Mouse (Mus musculus) hindbrain, embryonic 16.5 days (tissue): ENCODE results near the gene Ndufb5. TPM values are rescaled to one million over a fixed set of nuclear protein-coding genes. Genes with fewer than 3 reads are reported as not detected.
A peak's percentile ranks its signal among the peaks of the same experiment; 100 is the strongest.

Experiments
- ATAC-seq: fragments of 200-750 bp; cut with Nextera tagmentation; 2 replicates; pipeline ENCODE4 v1.8.0; 2017; ENCODE audit warnings: moderate TSS enrichment, moderate library complexity
- H3K27ac ChIP-seq: fragments of 300-500 bp; sonication (generic); 2 replicates; pipeline ENCODE4 v1.5.1; 2014; ENCODE audit warnings: low read depth, mild to moderate bottlenecking, control low read depth, low read length, moderate library complexity
- H3K27me3 ChIP-seq: fragments of 300-500 bp; sonication (generic); replicated peaks from 2 replicates; pipeline ENCODE4 v1.6.1; 2014; ENCODE audit warnings: low read length; ENCODE audit not compliant: control insufficient read depth, insufficient read depth
- H3K36me3 ChIP-seq: fragments of 300-500 bp; sonication (generic); 2 replicates; pipeline ENCODE4 v1.6.1; 2014; ENCODE audit warnings: mild to moderate bottlenecking, low read length, moderate library complexity, mixed read lengths; ENCODE audit not compliant: control insufficient read depth, insufficient read depth
- H3K4me1 ChIP-seq: fragments of 300-500 bp; sonication (generic); 2 replicates; pipeline ENCODE4 v1.6.1; 2014; ENCODE audit warnings: low read depth, low read length; ENCODE audit not compliant: control insufficient read depth, insufficient read depth
- H3K4me2 ChIP-seq: fragments of 300-500 bp; sonication (generic); 2 replicates; pipeline ENCODE4 v1.6.1; 2014; ENCODE audit warnings: mild to moderate bottlenecking, low read length, control low read depth, moderate library complexity
- H3K4me3 ChIP-seq: fragments of 300-500 bp; sonication (generic); 2 replicates; pipeline ENCODE4 v1.5.1; 2014; ENCODE audit warnings: mild to moderate bottlenecking, low read length, control low read depth, moderate library complexity
- H3K9ac ChIP-seq: fragments of 300-500 bp; sonication (generic); 2 replicates; pipeline ENCODE4 v1.6.1; 2014; ENCODE audit warnings: low read depth, mild to moderate bottlenecking, control low read depth, low read length, moderate library complexity
- H3K9me3 ChIP-seq: fragments of 300-500 bp; sonication (generic); 2 replicates; pipeline ENCODE4 v1.6.1; 2014; ENCODE audit warnings: mild to moderate bottlenecking, low read length, moderate library complexity; ENCODE audit not compliant: control insufficient read depth
- WGBS: fragments of 180-500 bp; shearing (Covaris S2); extraction: QIAGEN DNeasy Blood & Tissue Kit; methylation state at CpG from one replicate; pipeline ENCODE4 v1.1.7; 2014; 5-methylcytosine and 5-hydroxymethylcytosine counted together
- polyA plus RNA-seq: library from polyadenylated mRNA; unstranded; fragments of >200 nt; fragmentation: Nextera tagmentation; extraction: Ambion mirVana; gene quantifications from 2 replicates; pipeline ENCODE4 v1.2.1, GENCODE M21; 2015

Ndufb5 gene
- 326 and 353 TPM in 2 replicates for polyA plus RNA-seq

- Histone ChIP-seq H3K9me3 (no peaks in the 10 kb centered on the region), H3K4me2 (peak within 1 kb of the TSS; percentile 69), H3K4me1 (peaks cover 17% of the 10 kb centered on the region), H3K36me3 (peaks cover 17% of the 10 kb centered on the region), H3K9ac (peak within 1 kb of the TSS; percentile 85), H3K27ac (peak within 1 kb of the TSS; percentile 92), H3K4me3 (peak within 1 kb of the TSS; percentile 82), H3K27me3 (no peaks in the 10 kb centered on the region)
- peak; percentile 99 for ATAC-seq
- WGBS, result under 1% methylated on average over 62 of the region's 62 CpGs
Observed at GRCm38 (mm10) chr3:32736244-32737171, at the start of gene Ndufb5. TSS of gene Ndufb5 (plus strand) at chr3:32736990.

- no peak overlapping the region for H3K4me3 ChIP-seq
- H3K9me3 ChIP-seq, result no peaks in the 10 kb centered on the region
- H3K4me1 ChIP-seq, result no peaks in the 10 kb centered on the region
- no peak overlapping the region for H3K4me2 ChIP-seq
- H3K36me3 ChIP-seq, result no peaks in the 10 kb centered on the region
- no peaks in the 10 kb centered on the region for H3K27me3 ChIP-seq
- WGBS, result 81% methylated on average over 4 of the region's 4 CpGs
- no peak overlapping the region for H3K9ac ChIP-seq
- ATAC-seq, result no peak
- H3K27ac ChIP-seq, result no peak overlapping the region
Observed at GRCm38 (mm10) chr3:32687156-32687555, 49.6 kb upstream of the Ndufb5 start.

- no peak for ATAC-seq
- Histone ChIP-seq H3K4me3 (no peak overlapping the region), H3K27me3 (no peaks in the 10 kb centered on the region), H3K27ac (no peak overlapping the region), H3K4me1 (no peaks in the 10 kb centered on the region), H3K4me2 (no peak overlapping the region), H3K9ac (no peak overlapping the region), H3K36me3 (no peaks in the 10 kb centered on the region), H3K9me3 (no peaks in the 10 kb centered on the region)
- WGBS, result 93% methylated on average over 9 of the region's 9 CpGs
Observed at GRCm38 (mm10) chr3:32689567-32689999, 47.2 kb upstream of the Ndufb5 start.

GRCm38 (mm10) chr3:32690008-32690407, 46.8 kb upstream of the Ndufb5 start:
- no peak overlapping the region for H3K9ac ChIP-seq
- WGBS, result 90% methylated on average over 3 of the region's 3 CpGs
- no peaks in the 10 kb centered on the region for H3K9me3 ChIP-seq
- H3K4me3 ChIP-seq, result no peak overlapping the region
- ATAC-seq, result no peak
- H3K36me3 ChIP-seq, result no peaks in the 10 kb centered on the region
- no peaks in the 10 kb centered on the region for H3K4me1 ChIP-seq
- no peak overlapping the region for H3K27ac ChIP-seq
- H3K27me3 ChIP-seq, result no peaks in the 10 kb centered on the region
- no peak overlapping the region for H3K4me2 ChIP-seq

GRCm38 (mm10) chr3:32690901-32691300, 45.9 kb upstream of the Ndufb5 start:
- H3K9ac ChIP-seq, result no peak overlapping the region

GRCm38 (mm10) chr3:32691841-32692240, 44.9 kb upstream of the Ndufb5 start:
- Histone ChIP-seq H3K27me3 (no peaks in the 10 kb centered on the region), H3K4me1 (no peaks in the 10 kb centered on the region), H3K9ac (no peak overlapping the region), H3K27ac (no peak overlapping the region), H3K9me3 (no peaks in the 10 kb centered on the region), H3K4me3 (no peak overlapping the region), H3K4me2 (no peak overlapping the region), H3K36me3 (no peaks in the 10 kb centered on the region)
- no peak for ATAC-seq
- 79% methylated on average over 5 of the region's 5 CpGs for WGBS

More at GRCm38 (mm10) chr3:32690901-32691300, 45.9 kb upstream of the Ndufb5 start:
- Histone ChIP-seq H3K27me3 (no peaks in the 10 kb centered on the region), H3K4me2 (no peak overlapping the region), H3K27ac (no peak overlapping the region), H3K36me3 (no peaks in the 10 kb centered on the region), H3K4me3 (no peak overlapping the region), H3K9me3 (no peaks in the 10 kb centered on the region), H3K4me1 (no peaks in the 10 kb centered on the region)
- 48% methylated on average over 1 of the region's 1 CpGs for WGBS
- ATAC-seq, result no peak

GRCm38 (mm10) chr3:32694211-32694610, 42.6 kb upstream of the Ndufb5 start:
- WGBS, result 54% methylated on average over 5 of the region's 5 CpGs
- Histone ChIP-seq H3K4me2 (no peak overlapping the region), H3K36me3 (no peaks in the 10 kb centered on the region), H3K9ac (no peak overlapping the region), H3K9me3 (no peaks in the 10 kb centered on the region), H3K4me1 (no peaks in the 10 kb centered on the region), H3K27me3 (no peaks in the 10 kb centered on the region), H3K4me3 (no peak overlapping the region), H3K27ac (no peak overlapping the region)
- no peak for ATAC-seq

- H3K4me1 ChIP-seq, result no peaks in the 10 kb centered on the region
- no peak overlapping the region for H3K27ac ChIP-seq
- H3K9me3 ChIP-seq, result no peaks in the 10 kb centered on the region
- no peak for ATAC-seq
- WGBS, result 81% methylated on average over 12 of the region's 12 CpGs
- H3K36me3 ChIP-seq, result no peaks in the 10 kb centered on the region
- no peaks in the 10 kb centered on the region for H3K27me3 ChIP-seq
- no peak overlapping the region for H3K4me3 ChIP-seq
- H3K9ac ChIP-seq, result no peak overlapping the region
- no peak overlapping the region for H3K4me2 ChIP-seq
Observed at GRCm38 (mm10) chr3:32694737-32695582, 41.8 kb upstream of the Ndufb5 start.

GRCm38 (mm10) chr3:32695583-32695980, 41.2 kb upstream of the Ndufb5 start:
- H3K4me2 ChIP-seq, result no peak overlapping the region
- ATAC-seq, result no peak
- WGBS, result 83% methylated on average over 4 of the region's 4 CpGs
- no peaks in the 10 kb centered on the region for H3K4me1 ChIP-seq
- no peak overlapping the region for H3K4me3 ChIP-seq
- H3K9ac ChIP-seq, result no peak overlapping the region
- no peak overlapping the region for H3K27ac ChIP-seq
- H3K9me3 ChIP-seq, result no peaks in the 10 kb centered on the region
- no peaks in the 10 kb centered on the region for H3K36me3 ChIP-seq
- no peaks in the 10 kb centered on the region for H3K27me3 ChIP-seq
